Mouse (Mus musculus) T-cell, adult 66 days (primary cell): Measurements from ENCODE around the gene Ankfn1. TPM values are rescaled to one million over a fixed set of nuclear protein-coding genes. Genes with fewer than 3 reads are reported as not detected.

Source experiments
- total RNA-seq, 2 experiments: library from RNA; stranded (reverse); gene quantifications; 3 replicates in 1 of 2; 4 replicates in 1 of 2; pipeline ENCODE4 v1.2.4; 2023

The Ankfn1 gene
- not detected for total RNA-seq

DNA sequence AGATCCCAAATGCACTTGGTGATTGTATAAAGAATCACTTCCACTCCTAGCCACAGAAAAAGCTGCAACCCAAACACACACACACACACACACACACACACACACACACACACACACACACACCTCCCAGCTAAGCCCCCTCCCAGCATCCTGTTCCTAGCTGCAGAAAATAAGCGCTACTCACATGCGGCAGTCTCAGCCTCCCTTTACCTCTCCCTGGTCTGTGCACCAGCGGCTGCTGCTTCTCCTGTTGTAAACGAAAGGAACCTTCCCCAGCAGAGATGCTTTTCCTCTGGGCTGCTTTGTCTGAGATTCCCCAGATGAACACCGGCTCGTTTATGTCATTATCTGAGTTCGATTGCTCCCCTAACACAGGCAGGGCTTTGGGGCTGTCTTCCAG is at the start of gene Ankfn1:
Ankfn1 (minus strand) TSS at position 223 of the 400 bp plus-strand sequence.

Other genes with a start within 250 kb of the Ankfn1 start
- 1 to 10 TPM; 4.0 to 5.7 TPM for gene Pctp, start 225.2 kb upstream of the Ankfn1 start, total RNA-seq